Mouse (Mus musculus): Measurements from ENCODE around the gene Fmn2.

- no peak for TF ChIP-seq CTCF (IDR thresholded peaks at IDR 0.05)
- TF ChIP-seq EP300 (IDR thresholded peaks at IDR 0.05): peak; percentile 96
Measured at GRCm38 (mm10) chr1:174676187-174676586, 174.6 kb downstream of the Fmn2 start.
